Mouse (Mus musculus) G1E (cell line): ENCODE measurements around the gene Kbtbd12. TPM values are rescaled to one million over a fixed set of nuclear protein-coding genes. Genes with fewer than 3 reads are reported as not detected.

ENCODE experiments used
- ATAC-seq: 2 replicates; pipeline ENCODE4 v1.8.0; 2016; ENCODE audit warnings: mild to moderate bottlenecking; ENCODE audit not compliant: insufficient number of reproducible peaks, poor library complexity, low FRiP score, severe bottlenecking; ENCODE audit errors: extremely low read depth
- DNase-seq: peaks from one replicate; pipeline ENCODE4 v3.0.0; 2012; ENCODE audit warnings: low spot score
- H3K27me3 ChIP-seq: 2 replicates; pipeline ENCODE4 v1.6.1; 2012; ENCODE audit warnings: mild to moderate bottlenecking, low read length, inconsistent platforms; ENCODE audit not compliant: insufficient read depth
- H3K36me3 ChIP-seq: replicated peaks from 2 replicates; pipeline ENCODE3; 2012; ENCODE audit warnings: mild to moderate bottlenecking, inconsistent platforms
- H3K4me1 ChIP-seq: 2 replicates; pipeline ENCODE4 v1.6.1; 2012; ENCODE audit warnings: low read depth, low read length, inconsistent platforms, mixed read lengths; ENCODE audit not compliant: insufficient read depth
- H3K4me3 ChIP-seq: 2 replicates; pipeline ENCODE4 v1.5.1; 2012; ENCODE audit warnings: low read depth, mild to moderate bottlenecking, inconsistent platforms, low read length, moderate library complexity, mixed read lengths
- H3K9me3 ChIP-seq: replicated peaks from 2 replicates; pipeline ENCODE4 v1.6.1; 2012; ENCODE audit warnings: inconsistent platforms
- CTCF ChIP-seq: IDR thresholded peaks from 2 replicates; pipeline ENCODE4 v1.5.1; 2012; ENCODE audit warnings: low read depth, low read length, inconsistent platforms, mixed read lengths
- GATA1 ChIP-seq: IDR thresholded peaks from 2 replicates; pipeline ENCODE4 v1.6.1; 2012; ENCODE audit warnings: borderline replicate concordance, low read length, inconsistent platforms, mixed read lengths
- GATA2 ChIP-seq: IDR thresholded peaks from 2 replicates; pipeline ENCODE4 v1.6.1; 2012; ENCODE audit warnings: low read depth, low read length, inconsistent platforms, borderline replicate concordance
- POLR2AphosphoS5 ChIP-seq: IDR thresholded peaks from 2 replicates; pipeline ENCODE4 v1.6.1; 2012; ENCODE audit warnings: low read depth, low read length, inconsistent platforms; ENCODE audit not compliant: insufficient replicate concordance
- TAL1 ChIP-seq: conservative IDR thresholded peaks from 2 replicates; pipeline ENCODE4 v1.6.1; 2012; ENCODE audit warnings: low read depth, low read length, inconsistent platforms, mixed read lengths
- polyA plus RNA-seq: library from polyadenylated mRNA; stranded (reverse); fragments of >175 nt; gene quantifications from 2 replicates; pipeline ENCODE4 v1.2.3, GENCODE M21; 2012
- total RNA-seq, 2 experiments: library from RNA; stranded (forward) in 1 of 2; stranded (reverse) in 1 of 2; fragments of 200-1000 nt in 1 of 2; fragments of >200 nt in 1 of 2; fragmentation: Nextera tagmentation in 1 of 2; gene quantifications; 2 replicates each; pipeline ENCODE4 v1.2.3; 2014 to 2017

The Kbtbd12 gene
- total and polyA plus RNA-seq, 3 experiments: 0.27 TPM; not detected in 2

DNA sequence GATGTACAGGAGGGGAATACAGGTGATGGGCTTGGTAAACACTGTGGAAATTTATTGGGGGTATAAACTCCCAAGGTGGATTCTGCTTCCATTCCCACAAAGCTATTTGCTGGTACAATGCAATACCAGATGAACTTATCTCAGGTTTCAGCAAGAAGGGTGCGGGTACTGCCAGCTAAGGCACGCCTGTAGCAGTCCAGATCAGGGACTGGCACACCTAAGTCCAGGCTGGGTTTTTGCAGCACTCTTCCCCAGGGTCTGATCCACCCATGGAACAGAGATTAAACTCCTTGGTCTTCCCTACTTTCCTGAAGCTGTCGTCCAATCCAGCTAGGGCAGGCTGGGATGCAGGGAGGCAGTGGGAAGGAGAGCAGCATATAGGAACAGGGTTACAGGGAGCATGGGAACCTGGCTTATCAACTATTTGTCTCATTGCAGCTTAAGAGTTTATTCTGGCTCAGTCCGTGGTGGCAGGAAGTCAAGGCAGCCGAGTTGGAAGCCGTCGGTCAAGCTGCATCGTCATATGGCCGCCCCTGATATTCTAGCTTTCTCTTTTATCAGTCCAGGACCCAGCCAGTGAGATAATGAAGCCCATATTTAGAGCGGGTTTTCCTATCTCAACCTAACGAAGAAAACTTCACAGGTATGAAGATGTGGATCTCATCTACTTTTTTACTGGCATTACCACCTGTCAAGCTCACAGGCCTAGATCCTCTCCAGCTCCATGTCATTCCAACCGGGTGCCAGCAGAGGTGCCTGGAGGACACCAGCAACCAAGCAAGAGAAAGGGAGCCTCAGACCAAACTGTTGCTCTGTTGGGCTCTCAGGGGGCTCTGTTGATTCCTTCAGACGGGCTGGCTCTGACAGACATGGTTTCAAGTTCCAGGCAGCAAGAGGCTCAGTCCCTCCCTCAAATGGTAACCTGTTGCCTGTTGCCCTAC, 135.4 kb downstream of the Kbtbd12 start:
- Histone ChIP-seq H3K4me3 (peak overlapping the region; percentile 10; the same call in 1 of the 2 replicates), H3K27me3 (no peaks in the 10 kb centered on the region; the same call in 1 of the 2 replicates), H3K9me3 (no peaks in the 10 kb centered on the region), H3K4me1 (peaks cover 60% of the 10 kb centered on the region), H3K36me3 (peaks cover 92% of the 10 kb centered on the region)
- no peak for TF ChIP-seq GATA2
- no peak for TF ChIP-seq GATA1
- no peak for TF ChIP-seq POLR2AphosphoS5
- no peak for TF ChIP-seq TAL1
- no peak for TF ChIP-seq CTCF
- peak; percentile 19 for DNase-seq
- ATAC-seq: no peak; the same call in 1 of the 2 replicates

DNA sequence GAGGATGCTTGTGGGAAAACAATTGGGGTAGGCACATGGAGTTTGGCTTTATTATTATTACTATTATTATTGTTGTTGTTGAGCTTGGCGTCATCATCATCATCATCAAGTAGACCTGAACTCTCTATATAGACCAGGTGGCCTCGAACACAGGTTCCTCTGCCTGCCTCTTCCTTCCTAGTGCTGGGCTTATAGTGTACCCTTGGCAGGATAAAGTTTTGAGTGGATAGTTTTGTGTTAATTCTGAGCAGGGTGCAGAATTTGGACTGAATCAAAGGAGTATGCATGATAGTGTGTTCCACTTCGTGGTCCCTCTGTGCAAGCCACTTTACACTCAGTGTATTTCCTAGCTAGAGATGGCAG, 137.4 kb downstream of the Kbtbd12 start:
- Histone ChIP-seq H3K27me3 (no peaks in the 10 kb centered on the region; the same call in 1 of the 2 replicates), H3K4me1 (peaks cover 60% of the 10 kb centered on the region), H3K36me3 (peaks cover 90% of the 10 kb centered on the region), H3K9me3 (no peaks in the 10 kb centered on the region), H3K4me3 (peak overlapping the region; percentile 71)
- ATAC-seq (no peak), DNase-seq (no peak)
- TF ChIP-seq GATA1 (no peak), TAL1 (no peak), GATA2 (no peak), CTCF (no peak), POLR2AphosphoS5 (no peak)

DNA sequence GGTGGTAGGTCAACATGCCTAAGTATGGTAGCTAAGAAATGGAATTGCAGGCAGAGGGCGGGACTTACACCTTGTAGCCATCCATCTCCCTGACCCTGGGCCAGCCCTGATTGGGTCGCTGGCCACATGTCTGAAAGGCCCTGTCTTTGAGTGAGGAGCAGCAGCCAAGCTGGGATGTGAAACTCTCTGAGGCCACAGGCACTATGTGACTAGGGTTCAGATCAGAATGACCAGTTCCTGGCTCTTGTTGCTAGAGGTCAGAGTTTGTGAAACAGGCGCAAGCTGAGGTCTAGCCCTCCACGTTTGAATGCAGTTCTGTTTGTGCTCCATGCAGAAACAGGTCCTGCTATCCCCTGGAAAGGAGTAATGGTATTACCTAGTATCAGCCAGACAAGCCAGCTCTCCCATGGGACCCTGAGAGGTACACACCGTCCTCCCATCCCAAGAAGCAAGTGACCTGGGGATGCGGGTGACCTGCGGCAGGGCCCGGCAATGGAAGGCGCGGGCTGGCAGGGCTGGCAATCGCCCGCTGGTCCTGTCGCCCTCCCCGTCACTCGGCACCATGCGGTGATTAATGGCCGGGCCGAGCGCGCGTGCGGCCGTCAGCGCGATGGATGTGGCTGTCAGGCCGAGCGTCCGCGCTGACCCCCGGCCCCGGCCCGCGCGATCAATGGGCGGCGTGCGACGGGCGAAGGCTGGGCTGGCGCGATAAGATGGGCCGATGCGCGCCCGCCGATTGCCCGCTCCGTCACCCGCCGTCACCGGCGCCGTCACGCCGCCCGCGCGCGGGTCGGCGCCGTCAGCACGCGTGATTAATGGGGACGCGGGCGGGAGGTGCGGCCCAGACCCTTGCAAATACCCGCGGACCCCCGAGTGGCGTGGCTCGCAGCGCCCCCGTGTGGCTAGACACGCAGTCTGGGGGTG, 138.0 kb downstream of the Kbtbd12 start:
- Histone ChIP-seq H3K27me3 (no peaks in the 10 kb centered on the region; the same call in 1 of the 2 replicates), H3K4me3 (peak overlapping the region; percentile 71), H3K9me3 (no peaks in the 10 kb centered on the region), H3K36me3 (peaks cover 85% of the 10 kb centered on the region), H3K4me1 (peaks cover 60% of the 10 kb centered on the region)
- ATAC-seq: no peak
- TF ChIP-seq CTCF (peak; percentile 15; the same call in 1 of the 2 replicates), POLR2AphosphoS5 (no peak)
- DNase-seq: peak; percentile 60

Other genes starting within 250 kb of the Kbtbd12 start
- gene Eefsec, start 191.4 kb downstream of the Kbtbd12 start, total RNA-seq (2014; fragmentation: Nextera tagmentation): 38.4 and 50.6 TPM in 2 replicates
- gene Eefsec, start 191.4 kb downstream of the Kbtbd12 start, total RNA-seq (2017): 12.3 and 15.0 TPM in 2 replicates
- 24.7 and 25.8 TPM in 2 replicates for gene Eefsec, start 191.4 kb downstream of the Kbtbd12 start, polyA plus RNA-seq
- 34.3 and 48.4 TPM in 2 replicates for gene Ruvbl1, start 172.5 kb downstream of the Kbtbd12 start, total RNA-seq (2014; fragmentation: Nextera tagmentation)
- 158 and 159 TPM in 2 replicates for gene Ruvbl1, start 172.5 kb downstream of the Kbtbd12 start, total RNA-seq (2017)
- gene Ruvbl1, start 172.5 kb downstream of the Kbtbd12 start, polyA plus RNA-seq: 24.1 and 35.6 TPM in 2 replicates
- 182 and 243 TPM in 2 replicates for gene Sec61a1, start 119.0 kb downstream of the Kbtbd12 start, total RNA-seq (2014; fragmentation: Nextera tagmentation)
- gene Sec61a1, start 119.0 kb downstream of the Kbtbd12 start, total RNA-seq (2017): 86.0 and 93.2 TPM in 2 replicates
- 62.3 and 76.1 TPM in 2 replicates for gene Sec61a1, start 119.0 kb downstream of the Kbtbd12 start, polyA plus RNA-seq
- 41.5 TPM in 1 of 2 replicates, not detected in the other for gene Mgll, start 86.5 kb upstream of the Kbtbd12 start, total RNA-seq (2014; fragmentation: Nextera tagmentation)
- 0.11 TPM in 1 of 2 replicates, not detected in the other for gene Mgll, start 86.5 kb upstream of the Kbtbd12 start, total RNA-seq (2017)
- 0.02 and 0.03 TPM in 2 replicates for gene Mgll, start 86.5 kb upstream of the Kbtbd12 start, polyA plus RNA-seq
- gene Abtb1, start 204.0 kb upstream of the Kbtbd12 start, total RNA-seq (2014; fragmentation: Nextera tagmentation): 9.6 and 17.5 TPM in 2 replicates
- 40.3 and 50.3 TPM in 2 replicates for gene Abtb1, start 204.0 kb upstream of the Kbtbd12 start, total RNA-seq (2017)
- 18.0 and 22.2 TPM in 2 replicates for gene Abtb1, start 204.0 kb upstream of the Kbtbd12 start, polyA plus RNA-seq
- gene Podxl2, start 237.1 kb upstream of the Kbtbd12 start, total RNA-seq (2014; fragmentation: Nextera tagmentation): not detected in 2 replicates
- gene Podxl2, start 237.1 kb upstream of the Kbtbd12 start, total RNA-seq (2017): 0.27 TPM in 1 of 2 replicates, not detected in the other
- 0.19 TPM in 1 of 2 replicates, not detected in the other for gene Podxl2, start 237.1 kb upstream of the Kbtbd12 start, polyA plus RNA-seq